Mouse (Mus musculus) intestine, postnatal 0 days (tissue): Measurements from ENCODE around the gene Mdfi. TPM values are rescaled to one million over a fixed set of nuclear protein-coding genes. Genes with fewer than 3 reads are reported as not detected.

Source experiments
- ATAC-seq: fragments of 200-750 bp; cut with Nextera tagmentation; 2 replicates; pipeline ENCODE4 v1.8.0; 2017; ENCODE audit warnings: mild to moderate bottlenecking, moderate TSS enrichment, moderate library complexity
- H3K27ac ChIP-seq: fragments of 300-500 bp; sonication (generic); 2 replicates; pipeline ENCODE4 v1.5.1; 2014; ENCODE audit warnings: mild to moderate bottlenecking, low read depth, low read length, moderate library complexity
- H3K27me3 ChIP-seq: fragments of 300-500 bp; sonication (generic); replicated peaks from 2 replicates; pipeline ENCODE4 v1.6.1; 2014; ENCODE audit warnings: low read length, mixed read lengths; ENCODE audit not compliant: control insufficient read depth, insufficient read depth
- H3K36me3 ChIP-seq: fragments of 300-500 bp; sonication (generic); 2 replicates; pipeline ENCODE4 v1.6.1; 2014; ENCODE audit warnings: mild to moderate bottlenecking, moderate library complexity; ENCODE audit not compliant: control insufficient read depth, insufficient read depth
- H3K4me1 ChIP-seq: fragments of 300-500 bp; sonication (generic); replicated peaks from 2 replicates; pipeline ENCODE4 v1.6.1; 2014; ENCODE audit warnings: antibody characterized with exemption, low read length, mixed read lengths; ENCODE audit not compliant: control insufficient read depth, insufficient read depth
- H3K4me2 ChIP-seq: fragments of 300-500 bp; sonication (generic); replicated peaks from 2 replicates; pipeline ENCODE4 v1.6.1; 2014; ENCODE audit warnings: low read depth, mild to moderate bottlenecking, moderate library complexity
- H3K4me3 ChIP-seq: fragments of 300-500 bp; sonication (generic); 2 replicates; pipeline ENCODE4 v1.5.1; 2014; ENCODE audit warnings: low read depth, low read length
- H3K9ac ChIP-seq: fragments of 300-500 bp; sonication (generic); 2 replicates; pipeline ENCODE4 v1.6.1; 2014; ENCODE audit warnings: mild to moderate bottlenecking, low read depth, low read length
- H3K9me3 ChIP-seq: fragments of 300-500 bp; sonication (generic); 2 replicates; pipeline ENCODE4 v1.6.1; 2016; ENCODE audit warnings: mixed run types; ENCODE audit not compliant: control insufficient read depth
- CTCF ChIP-seq: sonication (generic); IDR thresholded peaks from 2 replicates; pipeline ENCODE4 v1.5.1; 2016; ENCODE audit warnings: low read depth, mild to moderate bottlenecking, control low read depth, antibody characterized with exemption, moderate library complexity
- WGBS: fragments of 180-500 bp; shearing (Covaris S2); extraction: QIAGEN DNeasy Blood & Tissue Kit; methylation state at CpG from one replicate; pipeline ENCODE4 v1.1.7; 2014; 5-methylcytosine and 5-hydroxymethylcytosine counted together
- polyA plus RNA-seq: library from polyadenylated mRNA; unstranded; fragments of >200 nt; fragmentation: Nextera tagmentation; extraction: Ambion mirVana; gene quantifications from 2 replicates; pipeline ENCODE4 v1.2.1, GENCODE M21; 2015

Gene Mdfi
- polyA plus RNA-seq, 1 experiment from 2014 or later, result 2.1 TPM

- Histone ChIP-seq H3K9me3 (no peaks in the 10 kb centered on the region), H3K4me1 (no peaks in the 10 kb centered on the region), H3K4me2 (no peak overlapping the region), H3K27me3 (no peaks in the 10 kb centered on the region), H3K36me3 (no peaks in the 10 kb centered on the region), H3K9ac (no peak overlapping the region), H3K27ac (no peak overlapping the region), H3K4me3 (no peak overlapping the region)
- 86% methylated on average over 8 of the region's 8 CpGs for WGBS
- ATAC-seq, result no peak
- no peak for TF ChIP-seq CTCF
Observed at GRCm38 (mm10) chr17:47841521-47841920, 7.0 kb upstream of the Mdfi start.

- TF ChIP-seq CTCF, result no peak
- ATAC-seq, result no peak
- H3K4me1 ChIP-seq, result no peaks in the 10 kb centered on the region
- H3K4me3 ChIP-seq, result no peak overlapping the region
- no peak overlapping the region for H3K4me2 ChIP-seq
- H3K9ac ChIP-seq, result no peak overlapping the region
- H3K36me3 ChIP-seq, result no peaks in the 10 kb centered on the region
- H3K27me3 ChIP-seq, result 0 out of 2 replicates have a peak, but pooled peaks cover 4% of the 10 kb centered on the region
- H3K9me3 ChIP-seq, result no peaks in the 10 kb centered on the region
- H3K27ac ChIP-seq, result no peak overlapping the region
- 33% methylated on average over 6 of the region's 6 CpGs for WGBS
Observed at GRCm38 (mm10) chr17:47837808-47838207, 3.3 kb upstream of the Mdfi start.

GRCm38 (mm10) chr17:47833628-47834481 lies 636 bp downstream of the Mdfi start:
- Histone ChIP-seq H3K9me3 (no peaks in the 10 kb centered on the region), H3K27ac (peak overlapping the region; percentile 3; the same call in 1 of the 2 replicates), H3K36me3 (no peaks in the 10 kb centered on the region), H3K4me1 (no peaks in the 10 kb centered on the region), H3K4me3 (peak overlapping the region; percentile 59), H3K27me3 (0 out of 2 replicates have a peak, but pooled peaks cover 4% of the 10 kb centered on the region), H3K9ac (peak overlapping the region; percentile 59), H3K4me2 (peak overlapping the region; percentile 88)
- 2% methylated on average over 45 of the region's 45 CpGs for WGBS
- TF ChIP-seq CTCF, result no peak
- ATAC-seq, result no peak

GRCm38 (mm10) chr17:47833029-47833627 lies 1.4 kb downstream of the Mdfi start:
- peak overlapping the region; percentile 60 for H3K27ac ChIP-seq
- no peaks in the 10 kb centered on the region for H3K4me1 ChIP-seq
- under 1% methylated on average over 44 of the region's 45 CpGs for WGBS
- peak overlapping the region; percentile 88 for H3K4me2 ChIP-seq
- TF ChIP-seq CTCF, result no peak
- no peaks in the 10 kb centered on the region for H3K9me3 ChIP-seq
- ATAC-seq, result 0 out of 2 replicates have a peak, but pooled peaks have one; percentile 36
- H3K4me3 ChIP-seq, result peak overlapping the region; percentile 59
- peak overlapping the region; percentile 59 for H3K9ac ChIP-seq
- no peaks in the 10 kb centered on the region for H3K36me3 ChIP-seq
- 0 out of 2 replicates have a peak, but pooled peaks cover 4% of the 10 kb centered on the region for H3K27me3 ChIP-seq

GRCm38 (mm10) chr17:47832501-47833028 lies 1.9 kb downstream of the Mdfi start:
- no peaks in the 10 kb centered on the region for H3K36me3 ChIP-seq
- no peaks in the 10 kb centered on the region for H3K9me3 ChIP-seq
- H3K27ac ChIP-seq, result peak overlapping the region; percentile 60
- no peak for TF ChIP-seq CTCF
- 0 out of 2 replicates have a peak, but pooled peaks have one; percentile 15 for ATAC-seq
- no peaks in the 10 kb centered on the region for H3K4me1 ChIP-seq
- peak overlapping the region; percentile 59 for H3K4me3 ChIP-seq
- WGBS, result 7% methylated on average over 17 of the region's 17 CpGs
- H3K4me2 ChIP-seq, result peak overlapping the region; percentile 88
- H3K27me3 ChIP-seq, result 0 out of 2 replicates have a peak, but pooled peaks cover 4% of the 10 kb centered on the region
- H3K9ac ChIP-seq, result peak overlapping the region; percentile 59

- no peak overlapping the region for H3K9ac ChIP-seq
- H3K27me3 ChIP-seq, result 0 out of 2 replicates have a peak, but pooled peaks cover 4% of the 10 kb centered on the region
- H3K27ac ChIP-seq, result no peak overlapping the region
- peak overlapping the region; percentile 88 for H3K4me2 ChIP-seq
- no peak for ATAC-seq
- H3K4me3 ChIP-seq, result peak overlapping the region; percentile 59; the same call in 1 of the 2 replicates
- no peaks in the 10 kb centered on the region for H3K9me3 ChIP-seq
- no peaks in the 10 kb centered on the region for H3K4me1 ChIP-seq
- H3K36me3 ChIP-seq, result no peaks in the 10 kb centered on the region
- no peak for TF ChIP-seq CTCF
- WGBS, result 59% methylated on average over 5 of the region's 5 CpGs
Observed at GRCm38 (mm10) chr17:47831772-47832171, 2.7 kb downstream of the Mdfi start.
